Mouse (Mus musculus) hindbrain, embryonic 16.5 days (tissue): Measurements from ENCODE around the gene Ins2. TPM values are rescaled to one million over a fixed set of nuclear protein-coding genes. Genes with fewer than 3 reads are reported as not detected.
A peak's percentile ranks its signal among the peaks of the same experiment; 100 is the strongest.

Experiments
- ATAC-seq: fragments of 200-750 bp; cut with Nextera tagmentation; 2 replicates; pipeline ENCODE4 v1.8.0; 2017; ENCODE audit warnings: moderate TSS enrichment, moderate library complexity
- H3K27ac ChIP-seq: fragments of 300-500 bp; sonication (generic); 2 replicates; pipeline ENCODE4 v1.5.1; 2014; ENCODE audit warnings: low read depth, mild to moderate bottlenecking, control low read depth, low read length, moderate library complexity
- H3K27me3 ChIP-seq: fragments of 300-500 bp; sonication (generic); replicated peaks from 2 replicates; pipeline ENCODE4 v1.6.1; 2014; ENCODE audit warnings: low read length; ENCODE audit not compliant: control insufficient read depth, insufficient read depth
- H3K36me3 ChIP-seq: fragments of 300-500 bp; sonication (generic); 2 replicates; pipeline ENCODE4 v1.6.1; 2014; ENCODE audit warnings: mild to moderate bottlenecking, low read length, moderate library complexity, mixed read lengths; ENCODE audit not compliant: control insufficient read depth, insufficient read depth
- H3K4me1 ChIP-seq: fragments of 300-500 bp; sonication (generic); 2 replicates; pipeline ENCODE4 v1.6.1; 2014; ENCODE audit warnings: low read depth, low read length; ENCODE audit not compliant: control insufficient read depth, insufficient read depth
- H3K4me2 ChIP-seq: fragments of 300-500 bp; sonication (generic); 2 replicates; pipeline ENCODE4 v1.6.1; 2014; ENCODE audit warnings: mild to moderate bottlenecking, low read length, control low read depth, moderate library complexity
- H3K4me3 ChIP-seq: fragments of 300-500 bp; sonication (generic); 2 replicates; pipeline ENCODE4 v1.5.1; 2014; ENCODE audit warnings: mild to moderate bottlenecking, low read length, control low read depth, moderate library complexity
- H3K9ac ChIP-seq: fragments of 300-500 bp; sonication (generic); 2 replicates; pipeline ENCODE4 v1.6.1; 2014; ENCODE audit warnings: low read depth, mild to moderate bottlenecking, control low read depth, low read length, moderate library complexity
- H3K9me3 ChIP-seq: fragments of 300-500 bp; sonication (generic); 2 replicates; pipeline ENCODE4 v1.6.1; 2014; ENCODE audit warnings: mild to moderate bottlenecking, low read length, moderate library complexity; ENCODE audit not compliant: control insufficient read depth
- WGBS: fragments of 180-500 bp; shearing (Covaris S2); extraction: QIAGEN DNeasy Blood & Tissue Kit; methylation state at CpG from one replicate; pipeline ENCODE4 v1.1.7; 2014; 5-methylcytosine and 5-hydroxymethylcytosine counted together
- polyA plus RNA-seq: library from polyadenylated mRNA; unstranded; fragments of >200 nt; fragmentation: Nextera tagmentation; extraction: Ambion mirVana; gene quantifications from 2 replicates; pipeline ENCODE4 v1.2.1, GENCODE M21; 2015

The Ins2 gene
- polyA plus RNA-seq, 1 experiment from 2014 or later, result 3.4 TPM

- ATAC-seq, result no peak
- no peak within 1 kb of the TSS for H3K4me2 ChIP-seq
- H3K4me1 ChIP-seq, result peaks cover 3% of the 10 kb centered on the region; the same call in 1 of the 2 replicates
- H3K4me3 ChIP-seq, result no peak within 1 kb of the TSS
- no peaks in the 10 kb centered on the region; the same call in 1 of the 2 replicates for H3K9me3 ChIP-seq
- H3K27me3 ChIP-seq, result peaks cover 36% of the 10 kb centered on the region
- H3K27ac ChIP-seq, result no peak within 1 kb of the TSS
- H3K9ac ChIP-seq, result no peak within 1 kb of the TSS
- no peaks in the 10 kb centered on the region for H3K36me3 ChIP-seq
- 61% methylated on average over 2 of the region's 2 CpGs for WGBS
These were observed 76.5 kb downstream of the Ins2 start, which contains the start of gene Igf2 for GRCm38 (mm10) chr7:142666659-142667058. Gene Igf2 (minus strand): TSS chr7:142666816.

- H3K27ac ChIP-seq, result no peak overlapping the region
- H3K4me1 ChIP-seq, result peaks cover 3% of the 10 kb centered on the region; the same call in 1 of the 2 replicates
- no peak for ATAC-seq
- WGBS, result 73% methylated on average over 4 of the region's 4 CpGs
- no peak overlapping the region for H3K4me3 ChIP-seq
- no peak overlapping the region for H3K9ac ChIP-seq
- H3K27me3 ChIP-seq, result peaks cover 39% of the 10 kb centered on the region
- H3K4me2 ChIP-seq, result no peak overlapping the region
- H3K36me3 ChIP-seq, result no peaks in the 10 kb centered on the region
- H3K9me3 ChIP-seq, result no peaks in the 10 kb centered on the region; the same call in 1 of the 2 replicates
These were observed 77.1 kb downstream of the Ins2 start for GRCm38 (mm10) chr7:142666109-142666508.

GRCm38 (mm10) chr7:142665364-142665763 lies 77.8 kb downstream of the Ins2 start:
- no peaks in the 10 kb centered on the region for H3K36me3 ChIP-seq
- WGBS, result 40% methylated on average over 5 of the region's 5 CpGs
- H3K27me3 ChIP-seq, result peaks cover 44% of the 10 kb centered on the region
- no peak overlapping the region for H3K27ac ChIP-seq
- H3K4me2 ChIP-seq, result no peak overlapping the region
- H3K4me1 ChIP-seq, result peaks cover 6% of the 10 kb centered on the region; the same call in 1 of the 2 replicates
- H3K9ac ChIP-seq, result no peak overlapping the region
- H3K4me3 ChIP-seq, result no peak overlapping the region
- ATAC-seq, result no peak
- H3K9me3 ChIP-seq, result no peaks in the 10 kb centered on the region; the same call in 1 of the 2 replicates

- Histone ChIP-seq H3K36me3 (no peaks in the 10 kb centered on the region), H3K9me3 (no peaks in the 10 kb centered on the region; the same call in 1 of the 2 replicates), H3K4me2 (no peak overlapping the region; the same call in 1 of the 2 replicates), H3K27ac (no peak overlapping the region), H3K4me3 (no peak overlapping the region; the same call in 1 of the 2 replicates), H3K4me1 (peaks cover 6% of the 10 kb centered on the region; the same call in 1 of the 2 replicates), H3K27me3 (peaks cover 52% of the 10 kb centered on the region), H3K9ac (no peak overlapping the region)
- peak; percentile 42; the same call in 1 of the 2 replicates for ATAC-seq
- 4% methylated on average over 9 of the region's 9 CpGs for WGBS
These were observed 78.6 kb downstream of the Ins2 start for GRCm38 (mm10) chr7:142664465-142665029.

- no peak for ATAC-seq
- under 1% methylated on average over 53 of the region's 53 CpGs for WGBS
- peaks cover 12% of the 10 kb centered on the region for H3K4me1 ChIP-seq
- no peaks in the 10 kb centered on the region for H3K9me3 ChIP-seq
- H3K4me3 ChIP-seq, result peak overlapping the region; percentile 27
- H3K27ac ChIP-seq, result no peak overlapping the region
- H3K9ac ChIP-seq, result no peak overlapping the region
- no peaks in the 10 kb centered on the region for H3K36me3 ChIP-seq
- H3K27me3 ChIP-seq, result peaks cover 54% of the 10 kb centered on the region
- peak overlapping the region; percentile 39 for H3K4me2 ChIP-seq
These were observed 79.2 kb downstream of the Ins2 start for GRCm38 (mm10) chr7:142663931-142664421.

- 8% methylated on average over 5 of the region's 5 CpGs for WGBS
- Histone ChIP-seq H3K4me2 (no peak overlapping the region), H3K4me1 (peaks cover 20% of the 10 kb centered on the region), H3K27me3 (peaks cover 60% of the 10 kb centered on the region), H3K36me3 (no peaks in the 10 kb centered on the region), H3K27ac (no peak overlapping the region), H3K9ac (no peak overlapping the region), H3K4me3 (no peak overlapping the region), H3K9me3 (no peaks in the 10 kb centered on the region)
- ATAC-seq, result no peak
These were observed 80.0 kb downstream of the Ins2 start for GRCm38 (mm10) chr7:142663151-142663550.

GRCm38 (mm10) chr7:142661811-142662210 lies 81.4 kb downstream of the Ins2 start:
- no peak for ATAC-seq
- H3K9me3 ChIP-seq, result no peaks in the 10 kb centered on the region
- H3K9ac ChIP-seq, result no peak overlapping the region
- H3K36me3 ChIP-seq, result no peaks in the 10 kb centered on the region
- no peak overlapping the region for H3K4me2 ChIP-seq
- peaks cover 22% of the 10 kb centered on the region for H3K4me1 ChIP-seq
- no peak overlapping the region for H3K27ac ChIP-seq
- peaks cover 74% of the 10 kb centered on the region for H3K27me3 ChIP-seq
- no peak overlapping the region for H3K4me3 ChIP-seq

- peak overlapping the region; percentile 13 for H3K4me3 ChIP-seq
- no peak overlapping the region for H3K27ac ChIP-seq
- WGBS, result 2% methylated on average over 25 of the region's 25 CpGs
- ATAC-seq, result no peak
- no peaks in the 10 kb centered on the region for H3K9me3 ChIP-seq
- peaks cover 75% of the 10 kb centered on the region for H3K27me3 ChIP-seq
- H3K4me1 ChIP-seq, result peaks cover 22% of the 10 kb centered on the region
- no peaks in the 10 kb centered on the region for H3K36me3 ChIP-seq
- no peak overlapping the region for H3K9ac ChIP-seq
- H3K4me2 ChIP-seq, result peak overlapping the region; percentile 37; the same call in 1 of the 2 replicates
These were observed 82.1 kb downstream of the Ins2 start for GRCm38 (mm10) chr7:142661046-142661445.

- no peaks in the 10 kb centered on the region for H3K9me3 ChIP-seq
- peak overlapping the region; percentile 13 for H3K4me3 ChIP-seq
- peaks cover 75% of the 10 kb centered on the region for H3K27me3 ChIP-seq
- no peak for ATAC-seq
- under 1% methylated on average over 29 of the region's 29 CpGs for WGBS
- no peaks in the 10 kb centered on the region for H3K36me3 ChIP-seq
- peak overlapping the region; percentile 37; the same call in 1 of the 2 replicates for H3K4me2 ChIP-seq
- peaks cover 22% of the 10 kb centered on the region for H3K4me1 ChIP-seq
- H3K9ac ChIP-seq, result no peak overlapping the region; the same call in 1 of the 2 replicates
- no peak overlapping the region for H3K27ac ChIP-seq
These were observed 82.6 kb downstream of the Ins2 start for GRCm38 (mm10) chr7:142660651-142660945.
